Mouse (Mus musculus) hindbrain, postnatal 0 days (tissue): ENCODE measurements around the gene Asb1. TPM values are rescaled to one million over a fixed set of nuclear protein-coding genes. Genes with fewer than 3 reads are reported as not detected.
A peak's percentile ranks its signal among the peaks of the same experiment; 100 is the strongest.

Source experiments
- ATAC-seq: fragments of 200-750 bp; cut with Nextera tagmentation; 2 replicates; pipeline ENCODE4 v1.8.0; 2017; ENCODE audit warnings: mild to moderate bottlenecking, moderate TSS enrichment, moderate library complexity
- DNase-seq: peaks from one replicate; pipeline ENCODE4 v3.0.0-alpha.2; 2015; ENCODE audit warnings: low spot score
- H3K27ac ChIP-seq: fragments of 300-500 bp; sonication (generic); 2 replicates; pipeline ENCODE4 v1.5.1; 2014; ENCODE audit warnings: mild to moderate bottlenecking
- H3K27me3 ChIP-seq: fragments of 300-500 bp; sonication (generic); 2 replicates; pipeline ENCODE4 v1.6.1; 2014; ENCODE audit warnings: low read length, mixed read lengths; ENCODE audit not compliant: insufficient read depth
- H3K36me3 ChIP-seq: fragments of 300-500 bp; sonication (generic); 2 replicates; pipeline ENCODE4 v1.6.1; 2014; ENCODE audit warnings: low read length, mixed read lengths; ENCODE audit not compliant: insufficient read depth
- H3K4me1 ChIP-seq: fragments of 300-500 bp; sonication (generic); 2 replicates; pipeline ENCODE4 v1.6.1; 2014; ENCODE audit warnings: antibody characterized with exemption, low read length, mixed read lengths; ENCODE audit not compliant: insufficient read depth
- H3K4me2 ChIP-seq: fragments of 300-500 bp; sonication (generic); 2 replicates; pipeline ENCODE4 v1.6.1; 2014; ENCODE audit warnings: low read depth, mild to moderate bottlenecking, low read length, moderate library complexity, mixed read lengths
- H3K4me3 ChIP-seq: fragments of 300-500 bp; sonication (generic); 2 replicates; pipeline ENCODE4 v1.5.1; 2014; ENCODE audit warnings: low read length
- H3K9ac ChIP-seq: fragments of 300-500 bp; sonication (generic); replicated peaks from 2 replicates; pipeline ENCODE4 v1.6.1; 2014; ENCODE audit warnings: mild to moderate bottlenecking, low read length, moderate library complexity, mixed read lengths
- H3K9me3 ChIP-seq: fragments of 300-500 bp; sonication (generic); 2 replicates; pipeline ENCODE4 v1.6.1; 2016; ENCODE audit warnings: low read length, mixed read lengths
- CTCF ChIP-seq: IDR thresholded peaks from 2 replicates; pipeline ENCODE4 v1.5.1; 2016; ENCODE audit warnings: antibody characterized with exemption, control low read depth, low read depth
- WGBS: fragments of 180-500 bp; shearing (Covaris S2); extraction: QIAGEN DNeasy Blood & Tissue Kit; methylation state at CpG from one replicate; pipeline ENCODE4 v1.1.7; 2014; 5-methylcytosine and 5-hydroxymethylcytosine counted together
- polyA plus RNA-seq: library from polyadenylated mRNA; unstranded; fragments of >200 nt; fragmentation: Nextera tagmentation; extraction: Ambion mirVana; gene quantifications from 2 replicates; pipeline ENCODE4 v1.2.1, GENCODE M21; 2015
- total RNA-seq: library from RNA; depleted of rRNA; stranded (reverse); fragments of >200 nt; gene quantifications from 2 replicates; pipeline ENCODE4 v1.2.3, GENCODE M21; 2014

Gene Asb1
- total and polyA plus RNA-seq, 2 experiments from 2014 or later = 10.2 to 41.9 TPM

GRCm38 (mm10) chr1:91539704-91540270 lies 557 bp upstream of the Asb1 start:
- Histone ChIP-seq H3K9me3 (no peaks in the 10 kb centered on the region), H3K4me3 (peak overlapping the region; percentile 94), H3K9ac (peak overlapping the region; percentile 78), H3K27me3 (no peaks in the 10 kb centered on the region), H3K36me3 (peaks cover 1% of the 10 kb centered on the region; the same call in 1 of the 2 replicates), H3K4me2 (peak overlapping the region; percentile 98), H3K4me1 (peaks cover 13% of the 10 kb centered on the region), H3K27ac (peak overlapping the region; percentile 58; the same call in 1 of the 2 replicates)
- ATAC-seq (no peak; the same call in none of the 2 replicates), DNase-seq (peak; percentile 25)
- no peak for TF ChIP-seq CTCF
- 1% methylated on average over 22 of the region's 22 CpGs for WGBS

GRCm38 (mm10) chr1:91541042-91541592 lies 773 bp downstream of the Asb1 start:
- DNase-seq = no peak
- Histone ChIP-seq H3K9me3 (no peaks in the 10 kb centered on the region), H3K4me3 (peak overlapping the region; percentile 94), H3K4me1 (peaks cover 13% of the 10 kb centered on the region), H3K9ac (peak overlapping the region; percentile 78), H3K27ac (peak overlapping the region; percentile 58; the same call in 1 of the 2 replicates), H3K27me3 (no peaks in the 10 kb centered on the region), H3K4me2 (peak overlapping the region; percentile 98), H3K36me3 (peaks cover 10% of the 10 kb centered on the region; the same call in 1 of the 2 replicates)
- no peak for TF ChIP-seq CTCF
- ATAC-seq = no peak
- 9% methylated on average over 15 of the region's 15 CpGs for WGBS

- H3K4me1 ChIP-seq = peaks cover 13% of the 10 kb centered on the region
- H3K9ac ChIP-seq = no peak overlapping the region
- H3K36me3 ChIP-seq = peaks cover 21% of the 10 kb centered on the region
- 91% methylated on average over 4 of the region's 4 CpGs for WGBS
- no peaks in the 10 kb centered on the region for H3K27me3 ChIP-seq
- no peak overlapping the region for H3K27ac ChIP-seq
- DNase-seq = no peak
- no peak for ATAC-seq
- H3K4me3 ChIP-seq = no peak overlapping the region
- no peaks in the 10 kb centered on the region for H3K9me3 ChIP-seq
- H3K4me2 ChIP-seq = no peak overlapping the region
- no peak for TF ChIP-seq CTCF
Measured at GRCm38 (mm10) chr1:91543974-91544373, 3.6 kb downstream of the Asb1 start.

- no peak for ATAC-seq
- peaks cover 21% of the 10 kb centered on the region for H3K36me3 ChIP-seq
Measured at GRCm38 (mm10) chr1:91545226-91545625, 4.9 kb downstream of the Asb1 start.

GRCm38 (mm10) chr1:91547567-91547966 lies 7.2 kb downstream of the Asb1 start:
- WGBS = 29% methylated on average over 5 of the region's 5 CpGs
- no peak for DNase-seq

More at GRCm38 (mm10) chr1:91545226-91545625, 4.9 kb downstream of the Asb1 start:
- H3K9ac ChIP-seq = no peak overlapping the region
- H3K27ac ChIP-seq = no peak overlapping the region
- peaks cover 6% of the 10 kb centered on the region; the same call in 1 of the 2 replicates for H3K4me1 ChIP-seq
- 88% methylated on average over 1 of the region's 1 CpGs for WGBS
- DNase-seq = no peak
- H3K4me3 ChIP-seq = no peak overlapping the region
- no peak for TF ChIP-seq CTCF
- H3K27me3 ChIP-seq = no peaks in the 10 kb centered on the region
- H3K4me2 ChIP-seq = no peak overlapping the region
- H3K9me3 ChIP-seq = no peaks in the 10 kb centered on the region

GRCm38 (mm10) chr1:91549073-91549472 lies 8.7 kb downstream of the Asb1 start:
- peaks cover 29% of the 10 kb centered on the region for H3K36me3 ChIP-seq
- H3K4me3 ChIP-seq = no peak overlapping the region
- DNase-seq (no peak), ATAC-seq (no peak)
- H3K27me3 ChIP-seq = no peaks in the 10 kb centered on the region
- H3K4me1 ChIP-seq = no peaks in the 10 kb centered on the region
- no peak overlapping the region for H3K9ac ChIP-seq
- no peaks in the 10 kb centered on the region for H3K9me3 ChIP-seq
- TF ChIP-seq CTCF = no peak
- no peak overlapping the region for H3K27ac ChIP-seq
- no peak overlapping the region for H3K4me2 ChIP-seq
- 84% methylated on average over 2 of the region's 2 CpGs for WGBS

More at GRCm38 (mm10) chr1:91547567-91547966, 7.2 kb downstream of the Asb1 start:
- no peaks in the 10 kb centered on the region for H3K27me3 ChIP-seq
- peaks cover 24% of the 10 kb centered on the region for H3K36me3 ChIP-seq
- H3K9ac ChIP-seq = no peak overlapping the region
- H3K4me3 ChIP-seq = no peak overlapping the region
- no peak for ATAC-seq
- H3K27ac ChIP-seq = no peak overlapping the region
- no peak for TF ChIP-seq CTCF
- H3K4me2 ChIP-seq = no peak overlapping the region
- H3K4me1 ChIP-seq = no peaks in the 10 kb centered on the region
- no peaks in the 10 kb centered on the region for H3K9me3 ChIP-seq

GRCm38 (mm10) chr1:91557099-91557498 lies 16.8 kb downstream of the Asb1 start:
- WGBS = 64% methylated on average over 2 of the region's 2 CpGs
- Histone ChIP-seq H3K4me2 (no peak overlapping the region), H3K27me3 (no peaks in the 10 kb centered on the region), H3K27ac (no peak overlapping the region), H3K4me1 (no peaks in the 10 kb centered on the region), H3K9me3 (no peaks in the 10 kb centered on the region), H3K4me3 (no peak overlapping the region), H3K36me3 (peaks cover 40% of the 10 kb centered on the region; the same call in 1 of the 2 replicates), H3K9ac (no peak overlapping the region)
- DNase-seq (no peak), ATAC-seq (no peak)
- TF ChIP-seq CTCF = no peak
